Mouse (Mus musculus) liver, postnatal 0 days (tissue): ENCODE results near the gene Slc16a7.

Source experiments
- CTCF ChIP-seq: sonication (generic); IDR thresholded peaks from 2 replicates; pipeline ENCODE4 v1.5.1; 2016; ENCODE audit warnings: antibody characterized with exemption, low read depth
- EP300 ChIP-seq: IDR thresholded peaks from 2 replicates; pipeline ENCODE4 v1.6.1; 2016; ENCODE audit warnings: antibody characterized with exemption, low read depth, mild to moderate bottlenecking

GRCm38 (mm10) chr10:125310855-125311254 lies 78.4 kb downstream of the Slc16a7 start:
- TF ChIP-seq CTCF, result no peak
- no peak for TF ChIP-seq EP300
